8 mouse cellular contexts compared by ENCODE assay signal in the genomic region with DNA sequence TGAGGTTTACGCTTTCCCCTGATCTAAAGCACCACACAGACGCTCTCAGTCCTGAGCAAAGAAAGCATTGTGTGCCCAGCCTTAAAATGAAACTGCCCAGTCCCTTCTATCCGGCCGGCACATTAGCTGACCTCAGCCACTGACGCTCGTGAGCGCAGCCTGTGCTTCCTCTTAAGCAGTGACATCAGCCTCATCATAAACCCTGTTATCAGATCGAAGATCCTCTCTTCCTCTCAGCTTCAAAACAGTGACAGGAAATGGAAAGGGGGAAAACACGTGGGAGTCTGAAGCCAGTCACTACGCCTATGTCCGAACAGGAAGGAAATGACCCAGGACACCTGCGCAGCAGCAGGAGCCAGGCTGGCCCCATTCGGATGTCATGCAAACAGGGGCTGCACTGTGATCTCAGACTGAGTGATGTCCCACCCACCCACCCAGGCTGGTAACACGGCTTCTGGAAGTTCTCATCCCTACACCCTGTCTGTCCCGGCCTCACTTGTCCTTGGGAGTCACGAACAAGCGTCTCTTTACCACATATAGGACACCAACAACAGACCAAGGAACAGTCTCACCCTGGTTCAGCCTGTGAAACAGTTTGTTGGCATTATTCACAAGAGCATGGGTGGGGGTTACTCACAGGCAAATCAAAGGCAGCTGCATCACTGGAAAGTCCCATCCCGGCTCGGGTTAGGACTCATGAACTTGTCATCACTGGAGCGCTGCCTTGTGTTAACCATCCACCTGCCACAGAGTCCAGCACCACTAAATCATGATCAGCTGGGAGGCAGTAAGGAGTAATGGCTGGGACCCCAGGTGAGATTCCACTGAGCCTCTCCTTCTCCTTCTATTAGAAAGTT. TPM values are rescaled to one million over a fixed set of nuclear protein-coding genes. Genes with fewer than 3 reads are reported as not detected.
DNase-seq lines count a peak whose midpoint lies in the region; ATAC-seq and TF ChIP-seq lines count a peak whose summit lies in the region.

No protein-coding gene starts in this region.

- H3K4me2 ChIP-seq in heart, embryonic 13.5 days = peak overlapping the region; percentile 55

- no peak overlapping the region for H3K27ac ChIP-seq in thymus, adult 2 months (ENCODE audit: control insufficient read depth, insufficient read depth, low read length)
- H3K27ac ChIP-seq in heart, embryonic 13.5 days (replicated peaks) = no peak overlapping the region

- no peaks in the 10 kb centered on the region for H3K9me3 ChIP-seq in heart, embryonic 13.5 days

- no peaks in the 10 kb centered on the region for H3K27me3 ChIP-seq in thymus, adult 2 months (ENCODE audit: control insufficient read depth, insufficient read depth, low read length)
- peaks cover 3% of the 10 kb centered on the region; the same call in 1 of the 2 replicates for H3K27me3 ChIP-seq in heart, embryonic 13.5 days (replicated peaks)

- H3K9ac ChIP-seq in heart, embryonic 13.5 days = 0 out of 2 replicates have a peak overlapping the region, but pooled peaks have one; percentile 19

- ATAC-seq in heart, embryonic 13.5 days (ENCODE audit: extremely low read depth, insufficient number of reproducible peaks, low FRiP score, low TSS enrichment) = no peak
- no peak for ATAC-seq in frontal cortex, adult (ENCODE audit: low TSS enrichment)
- ATAC-seq in cerebellum, adult (ENCODE audit: insufficient number of reproducible peaks, low FRiP score, low TSS enrichment) = no peak

- peaks cover 10% of the 10 kb centered on the region for H3K4me1 ChIP-seq in thymus, adult 2 months (replicated peaks; ENCODE audit: control insufficient read depth, insufficient read depth, low read length)
- H3K4me1 ChIP-seq in heart, embryonic 13.5 days = no peaks in the 10 kb centered on the region; the same call in 1 of the 2 replicates

- H3K36me3 ChIP-seq in thymus, adult 2 months (ENCODE audit: control insufficient read depth, insufficient read depth, low read length) = no peaks in the 10 kb centered on the region
- H3K36me3 ChIP-seq in heart, embryonic 13.5 days = no peaks in the 10 kb centered on the region

- no peak for TF ChIP-seq POLR2A in thymus, adult 2 months (IDR thresholded peaks at IDR 0.05; ENCODE audit: control insufficient read depth, extremely low read depth, insufficient read depth, low read length, poor library complexity)

- 0 out of 2 replicates have a peak overlapping the region, but pooled peaks have one; percentile 20 for H3K4me3 ChIP-seq in thymus, adult 2 months (ENCODE audit: control insufficient read depth, insufficient read depth, low read length)
- peak overlapping the region; percentile 21 for H3K4me3 ChIP-seq in heart, embryonic 13.5 days

- DNase-seq in thymus, adult 2 months = no peak
- no peak for DNase-seq in thymus, postnatal 4 days
- DNase-seq in kidney, postnatal 36 days = peak; percentile 48 to 67
- DNase-seq in mesoderm, embryonic 11.5 days (ENCODE audit: low read depth, low spot score) = peak; percentile 13
- no peak for DNase-seq in ovary, postnatal 14 days (ENCODE audit: low spot score)

- 26% methylated on average over 20 of the region's 20 CpGs for WGBS in thymus, adult 2 months
- 39% methylated on average over 20 of the region's 20 CpGs for WGBS in heart, embryonic 13.5 days

- no peak for TF ChIP-seq CTCF in thymus, adult 2 months (IDR thresholded peaks at IDR 0.05; ENCODE audit: borderline replicate concordance, control insufficient read depth, extremely low read depth, insufficient read depth, low read length, poor library complexity)

RNA-seq across cellular contexts. Expression of gene Cldn5, which starts 43.3 kb away (rescaled TPM):
- polyA plus RNA-seq in thymus, adult 2 months (2012; rRNA removed) = 12.2 and 15.2 TPM in 2 replicates
- polyA plus RNA-seq in heart, embryonic 13.5 days (2015; fragmentation: Nextera tagmentation; extraction: Ambion mirVana) = 17.2 and 18.0 TPM in 2 replicates

Comparison
In these comparisons a context has a peak if more than half of its experiments do, and no peak if none do; other contexts are left out.
1. DNase-seq: peak in kidney, postnatal 36 days (2 of 2) and mesoderm, embryonic 11.5 days (single experiment); none in thymus, adult 2 months (single experiment), thymus, postnatal 4 days (single experiment) and ovary, postnatal 14 days (single experiment).